Mouse (Mus musculus) midbrain, postnatal 0 days (tissue): ENCODE measurements around the gene Lrrc8b. TPM values are rescaled to one million over a fixed set of nuclear protein-coding genes. Genes with fewer than 3 reads are reported as not detected.

ENCODE experiments used
- ATAC-seq: fragments of 200-750 bp; cut with Nextera tagmentation; 2 replicates; pipeline ENCODE4 v1.8.0; 2017; ENCODE audit warnings: moderate number of reproducible peaks, mild to moderate bottlenecking, moderate TSS enrichment, moderate library complexity; ENCODE audit not compliant: low FRiP score
- DNase-seq: peaks from one replicate; pipeline ENCODE4 v3.0.0-alpha.2; 2015; ENCODE audit warnings: low spot score
- H3K27ac ChIP-seq: fragments of 300-500 bp; sonication (generic); 2 replicates; pipeline ENCODE4 v1.5.1; 2014; ENCODE audit warnings: low read depth, mild to moderate bottlenecking, low read length, mixed read lengths
- H3K27me3 ChIP-seq: fragments of 300-500 bp; sonication (generic); 2 replicates; pipeline ENCODE4 v1.6.1; 2014; ENCODE audit warnings: low read length, control low read depth, mixed read lengths; ENCODE audit not compliant: insufficient read depth
- H3K36me3 ChIP-seq: fragments of 300-500 bp; sonication (generic); 2 replicates; pipeline ENCODE4 v1.6.1; 2014; ENCODE audit warnings: low read length, control low read depth, mixed read lengths; ENCODE audit not compliant: insufficient read depth
- H3K4me1 ChIP-seq: fragments of 300-500 bp; sonication (generic); 2 replicates; pipeline ENCODE4 v1.6.1; 2014; ENCODE audit warnings: mild to moderate bottlenecking, control low read depth, antibody characterized with exemption, low read length, mixed read lengths; ENCODE audit not compliant: insufficient read depth
- H3K4me2 ChIP-seq: fragments of 300-500 bp; sonication (generic); 2 replicates; pipeline ENCODE4 v1.6.1; 2014; ENCODE audit warnings: low read depth, mild to moderate bottlenecking, low read length, mixed read lengths; ENCODE audit not compliant: poor library complexity, severe bottlenecking
- H3K4me3 ChIP-seq: fragments of 300-500 bp; sonication (generic); 2 replicates; pipeline ENCODE4 v1.5.1; 2014; ENCODE audit warnings: low read depth, mild to moderate bottlenecking, low read length, moderate library complexity
- H3K9ac ChIP-seq: fragments of 300-500 bp; sonication (generic); replicated peaks from 2 replicates; pipeline ENCODE4 v1.6.1; 2014; ENCODE audit warnings: mild to moderate bottlenecking, low read length, moderate library complexity, mixed read lengths; ENCODE audit not compliant: poor library complexity, severe bottlenecking
- H3K9me3 ChIP-seq: fragments of 300-500 bp; sonication (generic); 2 replicates; pipeline ENCODE4 v1.6.1; 2016; ENCODE audit warnings: low read length, control low read depth
- CTCF ChIP-seq: IDR thresholded peaks from 2 replicates; pipeline ENCODE4 v1.5.1; 2016; ENCODE audit warnings: antibody characterized with exemption, mild to moderate bottlenecking
- WGBS: fragments of 180-500 bp; shearing (Covaris S2); extraction: QIAGEN DNeasy Blood & Tissue Kit; methylation state at CpG from one replicate; pipeline ENCODE4 v1.1.7; 2014; 5-methylcytosine and 5-hydroxymethylcytosine counted together
- polyA plus RNA-seq: library from polyadenylated mRNA; unstranded; fragments of >200 nt; fragmentation: Nextera tagmentation; extraction: Ambion mirVana; gene quantifications from 2 replicates; pipeline ENCODE4 v1.2.1, GENCODE M21; 2015
- total RNA-seq: library from RNA; depleted of rRNA; stranded (reverse); fragments of >200 nt; gene quantifications from 2 replicates; pipeline ENCODE4 v1.2.3, GENCODE M21; 2014

Lrrc8b gene
- total and polyA plus RNA-seq, 2 experiments from 2014 or later: 18.5 to 63.4 TPM

- no peaks in the 10 kb centered on the region for H3K9me3 ChIP-seq
- H3K27me3 ChIP-seq: no peaks in the 10 kb centered on the region
- WGBS: 0% methylated on average over 80 of the region's 93 CpGs
- H3K9ac ChIP-seq: peak within 1 kb of the TSS; percentile 87
- peak within 1 kb of the TSS; percentile 72 for H3K27ac ChIP-seq
- H3K4me3 ChIP-seq: peak within 1 kb of the TSS; percentile 76
- H3K36me3 ChIP-seq: peaks cover under 1% of the 10 kb centered on the region; the same call in 1 of the 2 replicates
- H3K4me1 ChIP-seq: peaks cover 5% of the 10 kb centered on the region; the same call in 1 of the 2 replicates
- no peak for TF ChIP-seq CTCF
- ATAC-seq (peak; percentile 92), DNase-seq (peak; percentile 81)
- H3K4me2 ChIP-seq: peak within 1 kb of the TSS; percentile 90
Measured at GRCm38 (mm10) chr5:105519096-105519975, 103.8 kb downstream of the Lrrc8b start, which contains the start of gene Lrrc8c. Gene Lrrc8c (plus strand): TSS chr5:105519388.

- ATAC-seq (no peak), DNase-seq (no peak)
- Histone ChIP-seq H3K4me3 (peak overlapping the region; percentile 76), H3K9me3 (no peaks in the 10 kb centered on the region), H3K4me1 (peaks cover 5% of the 10 kb centered on the region; the same call in 1 of the 2 replicates), H3K4me2 (peak overlapping the region; percentile 90), H3K9ac (peak overlapping the region; percentile 87), H3K27ac (no peak overlapping the region), H3K27me3 (no peaks in the 10 kb centered on the region), H3K36me3 (peaks cover 5% of the 10 kb centered on the region; the same call in 1 of the 2 replicates)
- 2% methylated on average over 5 of the region's 5 CpGs for WGBS
- TF ChIP-seq CTCF: no peak
Measured at GRCm38 (mm10) chr5:105519976-105520300, 104.4 kb downstream of the Lrrc8b start.

GRCm38 (mm10) chr5:105520442-105520965 lies 104.9 kb downstream of the Lrrc8b start:
- ATAC-seq: no peak
- peak overlapping the region; percentile 76 for H3K4me3 ChIP-seq
- no peak for DNase-seq
- H3K9ac ChIP-seq: peak overlapping the region; percentile 87; the same call in 1 of the 2 replicates
- no peaks in the 10 kb centered on the region for H3K9me3 ChIP-seq
- H3K27ac ChIP-seq: no peak overlapping the region
- TF ChIP-seq CTCF: no peak
- 39% methylated on average over 9 of the region's 9 CpGs for WGBS
- peaks cover 5% of the 10 kb centered on the region; the same call in 1 of the 2 replicates for H3K4me1 ChIP-seq
- H3K36me3 ChIP-seq: peaks cover 6% of the 10 kb centered on the region; the same call in 1 of the 2 replicates
- H3K27me3 ChIP-seq: no peaks in the 10 kb centered on the region
- H3K4me2 ChIP-seq: peak overlapping the region; percentile 90

GRCm38 (mm10) chr5:105523452-105523851 lies 107.9 kb downstream of the Lrrc8b start:
- H3K27ac ChIP-seq: no peak overlapping the region
- H3K4me3 ChIP-seq: no peak overlapping the region
- no peaks in the 10 kb centered on the region for H3K4me1 ChIP-seq
- no peaks in the 10 kb centered on the region for H3K27me3 ChIP-seq
- no peak overlapping the region for H3K4me2 ChIP-seq
- DNase-seq (no peak), ATAC-seq (no peak)
- no peak overlapping the region for H3K9ac ChIP-seq
- no peaks in the 10 kb centered on the region for H3K9me3 ChIP-seq
- H3K36me3 ChIP-seq: peaks cover 10% of the 10 kb centered on the region; the same call in 1 of the 2 replicates
- 77% methylated on average over 3 of the region's 3 CpGs for WGBS
- TF ChIP-seq CTCF: no peak

GRCm38 (mm10) chr5:105525004-105525403 lies 109.4 kb downstream of the Lrrc8b start:
- no peaks in the 10 kb centered on the region for H3K9me3 ChIP-seq
- no peak overlapping the region for H3K4me2 ChIP-seq
- TF ChIP-seq CTCF: no peak
- no peaks in the 10 kb centered on the region for H3K27me3 ChIP-seq
- no peak overlapping the region for H3K9ac ChIP-seq
- no peak overlapping the region for H3K4me3 ChIP-seq
- WGBS: 96% methylated on average over 12 of the region's 12 CpGs
- H3K4me1 ChIP-seq: no peaks in the 10 kb centered on the region
- no peak for DNase-seq
- peaks cover 10% of the 10 kb centered on the region; the same call in 1 of the 2 replicates for H3K36me3 ChIP-seq
- H3K27ac ChIP-seq: no peak overlapping the region
- ATAC-seq: no peak

GRCm38 (mm10) chr5:105526107-105526645 lies 110.6 kb downstream of the Lrrc8b start:
- H3K4me1 ChIP-seq: no peaks in the 10 kb centered on the region
- H3K9ac ChIP-seq: no peak overlapping the region
- H3K4me2 ChIP-seq: no peak overlapping the region
- no peak overlapping the region for H3K27ac ChIP-seq
- ATAC-seq (no peak), DNase-seq (no peak)
- no peak overlapping the region for H3K4me3 ChIP-seq
- H3K9me3 ChIP-seq: no peaks in the 10 kb centered on the region
- H3K36me3 ChIP-seq: peaks cover 10% of the 10 kb centered on the region; the same call in 1 of the 2 replicates
- 91% methylated on average over 4 of the region's 4 CpGs for WGBS
- no peak for TF ChIP-seq CTCF
- no peaks in the 10 kb centered on the region for H3K27me3 ChIP-seq
